Mouse (Mus musculus) liver, embryonic 15.5 days (tissue): ENCODE measurements around the gene Nfia. TPM values are rescaled to one million over a fixed set of nuclear protein-coding genes. Genes with fewer than 3 reads are reported as not detected.

Source experiments
- ATAC-seq: fragments of 200-750 bp; cut with Nextera tagmentation; 2 replicates; pipeline ENCODE4 v1.8.0; 2017; ENCODE audit warnings: moderate number of reproducible peaks, mild to moderate bottlenecking, moderate library complexity; ENCODE audit not compliant: insufficient read depth
- H3K27ac ChIP-seq: fragments of 300-500 bp; sonication (generic); replicated peaks from 2 replicates; pipeline ENCODE4 v1.5.1; 2015; ENCODE audit warnings: mild to moderate bottlenecking, inconsistent platforms
- H3K27me3 ChIP-seq: fragments of 300-500 bp; sonication (generic); 2 replicates; pipeline ENCODE4 v1.6.1; 2015; ENCODE audit warnings: mild to moderate bottlenecking, inconsistent platforms
- H3K36me3 ChIP-seq: fragments of 300-500 bp; sonication (generic); replicated peaks from 2 replicates; pipeline ENCODE4 v1.6.1; 2015; ENCODE audit warnings: moderate library complexity, mild to moderate bottlenecking, inconsistent platforms
- H3K4me1 ChIP-seq: fragments of 300-500 bp; sonication (generic); replicated peaks from 2 replicates; pipeline ENCODE4 v1.6.1; 2015; ENCODE audit warnings: inconsistent platforms
- H3K4me2 ChIP-seq: fragments of 300-500 bp; sonication (generic); 2 replicates; pipeline ENCODE4 v1.6.1; 2015; ENCODE audit warnings: moderate library complexity, mild to moderate bottlenecking, inconsistent platforms
- H3K4me3 ChIP-seq: fragments of 300-500 bp; sonication (generic); replicated peaks from 2 replicates; pipeline ENCODE4 v1.5.1; 2015; ENCODE audit warnings: mild to moderate bottlenecking, inconsistent platforms
- H3K9ac ChIP-seq: fragments of 300-500 bp; sonication (generic); 2 replicates; pipeline ENCODE4 v1.6.1; 2015; ENCODE audit warnings: moderate library complexity, mild to moderate bottlenecking, inconsistent platforms
- H3K9me3 ChIP-seq: fragments of 300-500 bp; sonication (generic); replicated peaks from 2 replicates; pipeline ENCODE4 v1.6.1; 2016; ENCODE audit warnings: inconsistent platforms
- WGBS: fragments of 180-500 bp; shearing (Covaris S2); methylation state at CpG from one replicate; pipeline ENCODE4 v1.1.7; 2015; ENCODE audit warnings: mixed read lengths; ENCODE audit not compliant: insufficient replicate concordance; 5-methylcytosine and 5-hydroxymethylcytosine counted together
- polyA plus RNA-seq: library from polyadenylated mRNA; unstranded; fragments of >200 nt; fragmentation: Nextera tagmentation; extraction: Ambion mirVana; gene quantifications from 2 replicates; pipeline ENCODE4 v1.2.1, GENCODE M21; 2015

The Nfia gene
- polyA plus RNA-seq, 1 experiment from 2014 or later = 4.1 TPM

GRCm38 (mm10) chr4:97818498-97818897 is 46.0 kb downstream of the Nfia start:
- Histone ChIP-seq H3K27me3 (no peaks in the 10 kb centered on the region), H3K27ac (no peak overlapping the region), H3K4me3 (no peak overlapping the region), H3K9ac (no peak overlapping the region), H3K4me2 (no peak overlapping the region), H3K4me1 (0 out of 2 replicates have a peak, but pooled peaks cover 3% of the 10 kb centered on the region), H3K9me3 (no peaks in the 10 kb centered on the region), H3K36me3 (no peaks in the 10 kb centered on the region)
- no peak for ATAC-seq
- WGBS = 62% methylated on average over 3 of the region's 3 CpGs

- H3K27ac ChIP-seq = no peak overlapping the region
- 0 out of 2 replicates have a peak, but pooled peaks cover 1% of the 10 kb centered on the region for H3K4me1 ChIP-seq
- H3K9me3 ChIP-seq = no peaks in the 10 kb centered on the region
- no peak overlapping the region for H3K9ac ChIP-seq
- no peaks in the 10 kb centered on the region for H3K27me3 ChIP-seq
- H3K4me2 ChIP-seq = no peak overlapping the region
- ATAC-seq = no peak
- H3K36me3 ChIP-seq = no peaks in the 10 kb centered on the region
- WGBS = 66% methylated on average over 8 of the region's 8 CpGs
- no peak overlapping the region for H3K4me3 ChIP-seq
These were observed 46.6 kb downstream of the Nfia start for GRCm38 (mm10) chr4:97819101-97819500.

- Histone ChIP-seq H3K4me1 (no peaks in the 10 kb centered on the region), H3K9ac (no peak overlapping the region), H3K9me3 (no peaks in the 10 kb centered on the region), H3K27me3 (no peaks in the 10 kb centered on the region), H3K4me3 (no peak overlapping the region), H3K36me3 (no peaks in the 10 kb centered on the region), H3K27ac (no peak overlapping the region), H3K4me2 (no peak overlapping the region)
- WGBS = 59% methylated on average over 4 of the region's 4 CpGs
- peak; percentile 63 for ATAC-seq
These were observed 48.1 kb downstream of the Nfia start for GRCm38 (mm10) chr4:97820474-97821259.

GRCm38 (mm10) chr4:97821556-97822251 is 49.2 kb downstream of the Nfia start:
- H3K4me1 ChIP-seq = no peaks in the 10 kb centered on the region
- H3K27ac ChIP-seq = no peak overlapping the region
- no peak overlapping the region for H3K9ac ChIP-seq
- H3K36me3 ChIP-seq = no peaks in the 10 kb centered on the region
- WGBS = 52% methylated on average over 4 of the region's 4 CpGs
- no peak for ATAC-seq
- no peaks in the 10 kb centered on the region for H3K9me3 ChIP-seq
- H3K27me3 ChIP-seq = no peaks in the 10 kb centered on the region
- H3K4me3 ChIP-seq = no peak overlapping the region
- no peak overlapping the region for H3K4me2 ChIP-seq

GRCm38 (mm10) chr4:97823512-97823911 is 51.0 kb downstream of the Nfia start:
- Histone ChIP-seq H3K27ac (no peak overlapping the region), H3K4me1 (no peaks in the 10 kb centered on the region), H3K9ac (no peak overlapping the region), H3K4me3 (no peak overlapping the region), H3K9me3 (no peaks in the 10 kb centered on the region), H3K27me3 (no peaks in the 10 kb centered on the region), H3K4me2 (no peak overlapping the region), H3K36me3 (no peaks in the 10 kb centered on the region)
- no peak for ATAC-seq
- WGBS = 62% methylated on average over 6 of the region's 6 CpGs

- H3K9ac ChIP-seq = no peak overlapping the region
- no peak overlapping the region for H3K4me2 ChIP-seq
- H3K27ac ChIP-seq = no peak overlapping the region
- no peaks in the 10 kb centered on the region for H3K36me3 ChIP-seq
- no peak for ATAC-seq
- no peaks in the 10 kb centered on the region for H3K9me3 ChIP-seq
- no peaks in the 10 kb centered on the region for H3K27me3 ChIP-seq
- no peak overlapping the region for H3K4me3 ChIP-seq
- 56% methylated on average over 4 of the region's 4 CpGs for WGBS
- peaks cover 2% of the 10 kb centered on the region for H3K4me1 ChIP-seq
These were observed 51.9 kb downstream of the Nfia start for GRCm38 (mm10) chr4:97824451-97824850.

- Histone ChIP-seq H3K27ac (no peak overlapping the region), H3K4me3 (no peak overlapping the region), H3K9me3 (no peaks in the 10 kb centered on the region), H3K36me3 (no peaks in the 10 kb centered on the region), H3K4me2 (no peak overlapping the region), H3K9ac (no peak overlapping the region), H3K4me1 (peaks cover 7% of the 10 kb centered on the region), H3K27me3 (no peaks in the 10 kb centered on the region)
- WGBS = 66% methylated on average over 4 of the region's 4 CpGs
- ATAC-seq = no peak
These were observed 52.9 kb downstream of the Nfia start for GRCm38 (mm10) chr4:97825432-97825831.

GRCm38 (mm10) chr4:97825841-97826240 is 53.3 kb downstream of the Nfia start:
- H3K4me3 ChIP-seq = no peak overlapping the region
- no peaks in the 10 kb centered on the region for H3K27me3 ChIP-seq
- H3K36me3 ChIP-seq = no peaks in the 10 kb centered on the region
- peaks cover 11% of the 10 kb centered on the region for H3K4me1 ChIP-seq
- 67% methylated on average over 4 of the region's 4 CpGs for WGBS
- no peak for ATAC-seq
- H3K4me2 ChIP-seq = no peak overlapping the region
- no peak overlapping the region for H3K9ac ChIP-seq
- H3K9me3 ChIP-seq = no peaks in the 10 kb centered on the region
- H3K27ac ChIP-seq = no peak overlapping the region

GRCm38 (mm10) chr4:97827115-97827514 is 54.6 kb downstream of the Nfia start:
- no peaks in the 10 kb centered on the region for H3K27me3 ChIP-seq
- H3K4me3 ChIP-seq = no peak overlapping the region
- H3K9ac ChIP-seq = no peak overlapping the region
- peak; percentile 41; the same call in 1 of the 2 replicates for ATAC-seq
- H3K9me3 ChIP-seq = no peaks in the 10 kb centered on the region
- H3K36me3 ChIP-seq = no peaks in the 10 kb centered on the region
- no peak overlapping the region for H3K27ac ChIP-seq
- no peak overlapping the region for H3K4me2 ChIP-seq
- peaks cover 18% of the 10 kb centered on the region for H3K4me1 ChIP-seq
- WGBS = 64% methylated on average over 6 of the region's 6 CpGs

GRCm38 (mm10) chr4:97828579-97828978 is 56.0 kb downstream of the Nfia start:
- Histone ChIP-seq H3K4me3 (no peak overlapping the region), H3K4me2 (no peak overlapping the region), H3K4me1 (peaks cover 18% of the 10 kb centered on the region), H3K9me3 (no peaks in the 10 kb centered on the region), H3K27me3 (no peaks in the 10 kb centered on the region), H3K27ac (no peak overlapping the region), H3K36me3 (no peaks in the 10 kb centered on the region), H3K9ac (no peak overlapping the region)
- 19% methylated on average over 1 of the region's 1 CpGs for WGBS
- ATAC-seq = no peak

- H3K27ac ChIP-seq = no peak overlapping the region
- no peaks in the 10 kb centered on the region for H3K9me3 ChIP-seq
- H3K4me3 ChIP-seq = no peak overlapping the region
- H3K36me3 ChIP-seq = no peaks in the 10 kb centered on the region
- H3K27me3 ChIP-seq = no peaks in the 10 kb centered on the region
- ATAC-seq = no peak
- no peak overlapping the region for H3K9ac ChIP-seq
- WGBS = 58% methylated on average over 12 of the region's 12 CpGs
- H3K4me2 ChIP-seq = no peak overlapping the region
- H3K4me1 ChIP-seq = peaks cover 18% of the 10 kb centered on the region
These were observed 57.0 kb downstream of the Nfia start for GRCm38 (mm10) chr4:97829336-97830050.
